ENCODE assay signal across 20 mouse cellular contexts in the genomic region with DNA sequence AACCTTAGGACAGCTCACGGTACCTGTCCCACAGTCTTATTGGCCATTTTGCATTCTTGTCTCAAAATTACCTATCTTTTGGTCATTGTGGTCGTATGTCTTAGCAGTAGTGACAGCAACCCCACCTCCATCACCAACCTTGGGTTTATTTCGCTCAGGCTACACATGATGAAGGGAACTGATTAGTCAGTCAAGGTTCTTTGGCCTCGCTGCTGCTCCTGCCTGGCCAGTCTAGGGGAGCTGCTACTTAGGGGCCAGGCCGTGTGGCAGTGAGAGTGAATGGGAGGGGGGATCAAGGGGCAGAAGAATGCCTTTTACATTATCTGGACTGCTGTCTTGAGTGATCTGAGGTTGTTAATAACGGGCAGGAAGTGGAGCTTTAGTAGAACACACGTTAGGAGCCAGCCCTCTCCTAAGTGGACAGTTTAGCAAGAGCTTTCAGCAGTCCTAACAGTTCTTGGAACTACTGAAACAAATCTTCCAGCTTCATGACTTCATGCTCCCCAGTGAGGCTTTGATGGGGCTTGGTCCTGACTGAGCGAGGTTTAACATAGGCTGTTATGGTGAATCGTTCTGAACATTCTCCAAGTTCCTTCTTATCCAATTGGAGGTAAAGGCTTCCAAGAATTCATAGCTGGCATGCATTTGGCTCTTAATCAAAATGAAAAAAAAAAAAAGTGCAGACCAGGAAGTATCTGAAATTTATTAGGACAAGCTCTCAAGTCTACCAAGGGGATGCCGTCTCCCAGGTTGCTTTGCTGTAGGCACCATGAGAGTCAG.
DNase-seq lines count a peak whose midpoint lies in the region; ATAC-seq and TF ChIP-seq lines count a peak whose summit lies in the region.
"Had no signal": no experiment of that assay in that cellular context is flagged by ENCODE, and none has a peak within 500 bp of the region (broad histone marks: within the 10 kb centered on the region; RNA-seq: fewer than 3 reads in every experiment).

No protein-coding gene starts in this region.

- H3K4me3 ChIP-seq in limb, embryonic 13.5 days = no peak overlapping the region
- no peak overlapping the region for H3K4me3 ChIP-seq in limb, embryonic 10.5 days
- no peak overlapping the region for H3K4me3 ChIP-seq in stomach, postnatal 0 days (ENCODE audit: low read depth, low read length)
- H3K4me3 ChIP-seq: embryonic facial prominence, embryonic 10.5 days; gastrocnemius, adult 2 months; heart, embryonic 13.5 days; hindbrain, embryonic 10.5 days had no signal

- no peak overlapping the region for H3K4me2 ChIP-seq in limb, embryonic 13.5 days (replicated peaks)
- no peak overlapping the region for H3K4me2 ChIP-seq in stomach, postnatal 0 days (replicated peaks; ENCODE audit: low read depth)
- H3K4me2 ChIP-seq: heart, embryonic 13.5 days had no signal

- TF ChIP-seq CTCF in stomach, postnatal 0 days (IDR thresholded peaks at IDR 0.05; ENCODE audit: low read depth) = no peak

- H3K4me1 ChIP-seq in limb, embryonic 13.5 days = peaks cover 20% of the 10 kb centered on the region
- 0 out of 2 replicates have a peak, but pooled peaks cover 2% of the 10 kb centered on the region for H3K4me1 ChIP-seq in limb, embryonic 10.5 days
- no peaks in the 10 kb centered on the region for H3K4me1 ChIP-seq in stomach, postnatal 0 days (replicated peaks; ENCODE audit: control insufficient read depth, insufficient read depth)
- H3K4me1 ChIP-seq: embryonic facial prominence, embryonic 10.5 days; hindbrain, embryonic 10.5 days had no signal

- no peaks in the 10 kb centered on the region for H3K27me3 ChIP-seq in limb, embryonic 13.5 days
- H3K27me3 ChIP-seq in limb, embryonic 10.5 days (ENCODE audit: low read depth, poor library complexity, severe bottlenecking) = no peaks in the 10 kb centered on the region
- H3K27me3 ChIP-seq in stomach, postnatal 0 days (ENCODE audit: control insufficient read depth, insufficient read depth, low read length) = no peaks in the 10 kb centered on the region
- H3K27me3 ChIP-seq: CH12.LX; heart, embryonic 13.5 days had no signal

- ATAC-seq in limb, embryonic 13.5 days (ENCODE audit: low FRiP score, low read depth) = no peak
- ATAC-seq in stomach, postnatal 0 days (ENCODE audit: low FRiP score, low TSS enrichment) = no peak; the same call in 1 of the 2 replicates
- ATAC-seq: forebrain, embryonic 14.5 days; hindbrain, embryonic 16.5 days; inflammation-experienced regulatory T-cells, adult 6 months; intestine, postnatal 0 days had no signal

- DNase-seq in adrenal gland, adult 8-10 months = peak; percentile 43
- DNase-seq in adrenal gland, postnatal 25 days = no peak
- no peak for DNase-seq in limb, embryonic 10.5 days (ENCODE audit: low spot score)
- peak; percentile 32 for DNase-seq in lung, postnatal 36 days
- DNase-seq in lung, postnatal 25 days (ENCODE audit: low spot score) = no peak
- no peak for DNase-seq in stomach, postnatal 0 days (ENCODE audit: low spot score)
- DNase-seq in cerebellum, postnatal 14 days = no peak
- DNase-seq: cerebellum, adult 18-20 months; cerebellum, adult 9-11 months; gastrocnemius, adult 2 months; gastrocnemius, postnatal 25 days had no signal

- TF ChIP-seq EP300 in stomach, postnatal 0 days (optimal IDR thresholded peaks at IDR 0.05) = no peak

- H3K9me3 ChIP-seq in limb, embryonic 13.5 days = no peaks in the 10 kb centered on the region
- no peaks in the 10 kb centered on the region for H3K9me3 ChIP-seq in limb, embryonic 10.5 days (replicated peaks)
- no peaks in the 10 kb centered on the region for H3K9me3 ChIP-seq in stomach, postnatal 0 days (ENCODE audit: control insufficient read depth, low read length)
- H3K9me3 ChIP-seq: embryonic facial prominence, embryonic 10.5 days; hindbrain, embryonic 10.5 days had no signal

- no peak overlapping the region for H3K9ac ChIP-seq in limb, embryonic 13.5 days
- H3K9ac ChIP-seq in stomach, postnatal 0 days (ENCODE audit: low read length) = no peak overlapping the region
- H3K9ac ChIP-seq: heart, embryonic 13.5 days had no signal

- peak overlapping the region; percentile 6; the same call in 1 of the 2 replicates for H3K27ac ChIP-seq in limb, embryonic 13.5 days
- H3K27ac ChIP-seq in limb, embryonic 10.5 days = no peak overlapping the region
- 0 out of 2 replicates have a peak overlapping the region, but pooled peaks have one; percentile 24 for H3K27ac ChIP-seq in stomach, postnatal 0 days (replicated peaks)
- H3K27ac ChIP-seq: embryonic facial prominence, embryonic 10.5 days; gastrocnemius, adult 2 months; heart, embryonic 13.5 days; hindbrain, embryonic 10.5 days had no signal

- H3K36me3 ChIP-seq in limb, embryonic 13.5 days = peaks cover 35% of the 10 kb centered on the region
- peaks cover 29% of the 10 kb centered on the region for H3K36me3 ChIP-seq in limb, embryonic 10.5 days
- H3K36me3 ChIP-seq in stomach, postnatal 0 days (ENCODE audit: control insufficient read depth, insufficient read depth, low read length) = no peaks in the 10 kb centered on the region

- WGBS in limb, embryonic 13.5 days = 72% methylated on average over 10 of the region's 10 CpGs
- 82% methylated on average over 10 of the region's 10 CpGs for WGBS in limb, embryonic 10.5 days
- 62% methylated on average over 10 of the region's 10 CpGs for WGBS in stomach, postnatal 0 days

Comparison
In these comparisons a context has a peak if more than half of its experiments do, and no peak if none do; other contexts are left out.
1. DNase-seq: peak in adrenal gland, adult 8-10 months (single experiment) and lung, postnatal 36 days (single experiment); none in adrenal gland, postnatal 25 days (single experiment), limb, embryonic 10.5 days (single experiment), lung, postnatal 25 days (single experiment), stomach, postnatal 0 days (single experiment) and cerebellum, postnatal 14 days (0 of 2).